Mouse (Mus musculus): ENCODE results near the gene Arf5.
A peak's percentile ranks its signal among the peaks of the same experiment; 100 is the strongest.

Arf5 gene

DNA sequence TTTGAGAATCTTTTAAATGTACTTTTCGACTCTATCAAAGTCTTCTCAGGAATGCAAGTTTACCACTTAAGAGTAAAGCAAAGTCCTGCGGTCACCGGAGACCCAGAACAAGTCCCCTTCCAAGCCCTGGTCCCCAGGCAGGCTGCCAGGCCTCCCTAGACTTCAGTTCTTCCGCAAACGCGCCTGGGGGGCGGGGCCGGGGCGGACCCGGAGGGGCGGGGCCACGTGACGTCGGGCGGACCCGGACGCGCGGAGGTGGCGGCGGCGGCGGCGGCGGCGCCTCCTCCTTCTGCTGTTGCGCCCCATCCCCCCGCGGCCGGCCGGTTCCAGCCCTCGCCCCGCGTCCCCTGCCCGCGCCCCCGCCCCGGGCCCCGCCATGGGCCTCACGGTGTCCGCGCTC is at the start of gene Arf5:
Gene Arf5 (plus strand): TSS at position 248 of the 400 bp plus-strand sequence.
- peak; percentile 90 to 91 for DNase-seq (ENCODE audit: low spot score in 2 of 2)

DNA sequence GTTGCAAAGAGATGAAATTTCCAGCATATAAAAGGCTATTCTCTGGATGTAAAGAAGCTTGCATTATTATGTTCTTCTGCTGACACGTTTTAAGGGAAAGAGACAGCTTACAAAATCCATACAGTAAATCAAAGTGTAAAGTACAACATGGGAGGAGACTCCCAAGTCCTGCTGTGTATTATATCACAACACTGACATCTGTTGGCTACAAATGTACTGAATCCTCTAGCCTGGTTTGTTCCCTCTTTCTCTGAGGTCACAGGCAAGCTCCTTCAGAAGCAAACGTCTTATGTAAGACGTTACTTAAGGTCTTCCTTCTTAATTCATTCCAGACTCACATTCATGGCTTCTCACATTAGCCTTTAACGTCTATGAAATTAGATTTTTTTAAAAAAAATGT is 41.4 kb upstream of the Arf5 start:
- DNase-seq (ENCODE audit: low spot score in 2 of 2), result no peak

DNA sequence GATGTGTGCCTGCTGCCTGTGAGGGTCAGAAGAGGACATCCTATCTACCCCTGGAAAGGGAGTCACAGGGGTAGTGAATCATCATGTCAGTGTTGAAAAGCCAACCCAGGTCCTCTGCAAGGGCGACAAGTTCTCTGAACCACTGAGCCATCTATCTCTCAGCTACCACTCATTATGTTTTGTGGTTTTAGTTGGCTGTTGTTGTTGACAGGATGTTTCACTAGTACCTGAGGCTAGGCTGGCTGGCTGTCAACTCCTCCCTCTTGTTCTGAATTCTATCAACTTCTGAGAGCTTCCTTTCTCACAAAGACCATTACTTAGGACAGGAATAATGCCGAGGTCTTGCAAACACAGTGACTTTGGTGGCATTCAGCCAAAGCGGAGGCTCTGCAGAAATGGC is 38.2 kb upstream of the Arf5 start:
- no peak for DNase-seq (ENCODE audit: low spot score in 2 of 2)

DNA sequence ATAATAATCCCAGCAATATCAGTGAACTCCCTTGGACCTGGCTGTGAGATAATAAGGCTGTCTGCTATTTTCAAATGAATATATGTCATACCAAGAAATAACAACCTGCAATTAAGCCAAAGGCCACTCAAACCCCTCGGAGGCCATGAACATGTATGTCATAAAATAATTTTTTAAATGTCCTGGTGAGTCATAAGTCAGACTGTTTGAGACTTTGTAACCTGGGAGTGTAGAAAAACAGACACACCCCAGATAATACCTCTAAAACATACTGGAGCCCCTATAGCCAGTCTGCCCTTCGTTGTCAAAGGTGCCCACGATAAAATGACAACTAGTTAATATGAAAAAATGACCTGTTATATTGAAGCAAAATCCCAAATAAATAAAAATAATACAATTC is 34.3 kb upstream of the Arf5 start:
- no peak for DNase-seq (ENCODE audit: low spot score in 2 of 2)

DNA sequence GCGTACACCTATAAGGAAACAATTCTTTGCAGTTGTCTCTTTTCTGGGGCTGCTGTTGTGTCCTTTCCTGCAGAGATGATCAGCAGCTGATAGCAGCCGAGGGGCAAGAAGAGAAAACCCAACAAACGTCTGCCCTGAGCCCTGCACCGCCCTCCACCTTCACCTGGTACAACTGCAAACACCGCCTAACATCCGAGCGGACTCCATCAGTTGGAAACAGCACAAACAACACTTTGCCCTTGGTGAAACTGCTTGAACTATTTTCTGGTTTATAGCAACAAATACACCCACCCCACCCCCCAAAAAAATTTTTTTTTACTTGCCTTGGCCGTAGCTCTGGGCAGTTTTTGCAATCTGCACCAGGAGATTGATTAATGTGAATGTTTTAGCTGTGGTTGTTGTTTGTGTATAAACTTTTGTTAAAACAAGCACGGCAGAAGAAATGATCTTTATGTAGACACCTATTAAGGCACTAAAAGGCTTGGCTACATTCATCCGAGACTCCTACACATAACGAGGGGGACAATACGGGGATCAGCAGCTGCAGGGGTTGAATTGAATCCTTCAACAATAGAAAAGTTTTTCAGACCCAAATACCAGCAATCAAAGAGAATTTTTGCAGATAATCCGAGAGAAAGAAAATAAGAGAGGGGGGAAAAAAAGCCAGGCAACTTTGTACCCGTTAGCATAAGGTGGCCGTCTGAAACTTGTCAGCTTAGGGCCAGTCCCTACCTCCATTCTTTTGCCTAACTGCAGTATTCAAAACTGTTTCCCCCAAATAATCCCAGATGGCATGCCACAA is 27.1 kb upstream of the Arf5 start:
- no peak for DNase-seq (ENCODE audit: low spot score in 2 of 2)

DNA sequence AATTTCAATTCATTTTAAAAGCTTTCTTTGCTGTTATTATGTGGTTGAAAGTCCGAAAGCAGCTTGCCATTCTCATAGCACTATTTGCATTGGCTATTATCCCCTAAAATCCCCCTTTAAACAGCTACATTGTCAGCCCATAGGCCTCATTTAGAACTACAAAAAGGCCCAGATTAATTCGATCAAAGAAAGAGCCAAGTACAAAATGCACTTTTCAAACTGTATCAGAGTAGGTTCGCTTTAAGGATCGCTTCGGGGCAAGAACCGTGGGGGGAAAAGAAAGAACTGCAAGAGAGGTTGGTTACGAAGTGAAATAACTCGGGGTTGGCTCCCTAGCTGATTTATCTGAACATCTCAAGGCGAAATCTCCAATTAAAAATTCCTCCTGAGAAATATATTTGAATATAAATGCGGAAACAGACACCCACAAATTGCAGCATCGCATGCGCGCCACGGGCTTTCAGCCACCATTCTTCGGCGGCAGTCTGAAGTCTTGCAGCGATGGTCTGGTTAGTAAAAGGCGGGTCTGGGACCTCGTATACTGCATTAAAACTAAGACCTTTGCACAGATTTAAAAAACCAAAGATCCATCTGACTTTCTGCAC is 26.4 kb upstream of the Arf5 start:
- peak; percentile 26 to 29 for DNase-seq (ENCODE audit: low spot score in 2 of 2)

DNA sequence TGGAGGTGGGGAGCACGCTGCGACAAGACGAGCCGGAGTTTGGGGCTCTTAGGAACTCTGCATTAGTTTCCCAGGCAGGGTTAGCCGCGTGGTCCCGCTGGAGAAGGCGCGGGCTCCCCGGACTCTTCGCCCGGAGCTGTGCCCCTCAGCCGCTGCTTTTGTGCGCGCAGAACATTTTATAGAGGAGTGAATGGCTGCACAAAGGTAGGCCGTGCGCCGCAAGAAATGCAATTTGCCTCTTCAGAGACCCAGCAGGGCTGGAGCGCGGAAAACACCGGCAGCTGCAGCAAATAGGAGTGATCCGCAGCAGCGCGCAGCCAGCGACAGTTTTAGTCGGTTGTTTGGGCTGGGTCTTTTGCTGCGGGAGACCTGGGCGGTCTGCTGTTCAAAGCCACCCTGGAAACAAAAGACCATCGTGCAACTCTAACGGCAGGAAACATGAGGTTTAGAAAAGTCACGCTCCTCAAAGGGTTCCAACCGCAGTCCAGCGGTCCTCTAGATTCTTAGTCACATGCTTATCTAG is 25.6 kb upstream of the Arf5 start, which contains the start of gene Zfp800:
Gene Zfp800 (minus strand): TSS at position 325 of the 523 bp plus-strand sequence.
- peak in 1 of 2 experiments; percentile 26 for DNase-seq (ENCODE audit: low spot score in 2 of 2)

DNA sequence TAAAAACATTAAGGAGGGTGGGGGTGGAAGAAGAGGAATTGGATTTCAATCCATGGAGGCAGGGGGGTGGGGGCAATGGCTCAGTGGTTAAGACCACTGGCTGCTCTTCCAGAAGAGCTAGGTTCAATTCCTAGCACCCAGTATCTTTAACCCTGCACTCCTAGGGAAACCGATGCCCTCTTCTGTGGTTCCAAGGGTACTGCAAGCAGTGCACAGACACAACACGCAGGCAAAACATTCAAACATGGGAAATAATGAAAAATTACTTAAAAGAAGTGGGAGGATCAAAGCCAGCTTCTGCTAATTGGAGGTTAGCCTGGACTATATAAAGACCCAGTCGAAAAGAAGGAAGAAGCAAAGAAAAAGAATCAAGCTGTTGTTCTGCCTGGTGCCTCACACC is 24.6 kb upstream of the Arf5 start:
- DNase-seq (ENCODE audit: low spot score in 2 of 2), result no peak

DNA sequence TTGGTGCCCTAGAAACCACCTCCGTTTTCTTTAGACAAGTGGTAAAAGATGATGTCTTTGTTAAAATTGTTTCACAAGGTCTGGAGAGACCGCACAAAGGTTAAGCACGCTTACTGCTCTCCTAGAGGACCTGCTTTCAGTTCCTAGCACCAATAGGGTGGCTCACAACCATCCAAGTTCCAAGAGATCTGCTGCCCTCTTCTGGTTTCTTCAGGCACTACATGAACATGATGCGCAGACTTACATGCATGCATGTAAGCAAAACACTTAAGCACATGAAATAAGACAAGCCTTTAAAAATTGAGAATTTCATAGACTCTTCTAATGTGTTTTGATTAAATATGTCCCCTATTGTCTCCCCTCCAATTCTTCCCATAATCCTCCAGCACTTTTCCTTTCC is 23.6 kb upstream of the Arf5 start:
- no peak for DNase-seq (ENCODE audit: low spot score in 2 of 2)

DNA sequence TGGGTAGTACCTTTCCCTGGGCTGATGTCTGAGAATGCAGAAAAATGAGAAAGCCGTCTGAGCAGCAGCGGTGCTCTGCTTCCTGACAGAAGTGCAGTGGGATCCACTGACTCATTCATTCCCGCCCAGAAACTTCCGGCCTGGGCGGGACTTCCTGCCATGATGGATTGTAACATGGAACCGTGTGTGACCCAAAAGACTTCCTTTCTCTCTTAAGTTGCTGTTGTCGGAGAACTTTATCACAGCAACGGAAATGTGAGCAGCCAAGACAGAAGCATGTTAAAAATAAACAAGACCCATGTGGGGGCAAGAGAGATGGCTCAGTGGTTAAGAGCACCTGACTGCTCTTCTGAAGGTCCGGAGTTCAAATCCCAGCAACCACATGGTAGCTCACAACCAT is 13.3 kb upstream of the Arf5 start:
- no peak for DNase-seq (ENCODE audit: low spot score in 2 of 2)

DNA sequence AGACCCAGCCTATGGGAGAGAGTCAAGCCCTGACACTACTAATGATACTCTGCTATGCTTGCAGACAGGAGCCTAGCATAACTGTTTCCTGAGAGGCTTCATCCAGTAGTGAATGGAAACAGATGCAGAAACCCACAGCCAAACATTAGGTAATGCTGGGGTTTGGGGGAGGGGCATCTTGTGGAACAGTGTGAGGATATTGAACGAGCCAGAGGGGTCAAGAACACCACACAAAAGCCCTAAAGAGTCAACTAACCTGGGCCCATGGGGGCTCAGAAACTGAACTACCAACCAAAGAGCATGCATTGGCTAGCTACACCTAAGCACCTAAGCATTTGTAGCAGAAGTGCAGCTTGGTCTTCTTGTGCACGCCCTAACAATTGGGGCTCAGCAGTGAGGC is 12.1 kb upstream of the Arf5 start:
- DNase-seq (ENCODE audit: low spot score in 2 of 2), result no peak

DNA sequence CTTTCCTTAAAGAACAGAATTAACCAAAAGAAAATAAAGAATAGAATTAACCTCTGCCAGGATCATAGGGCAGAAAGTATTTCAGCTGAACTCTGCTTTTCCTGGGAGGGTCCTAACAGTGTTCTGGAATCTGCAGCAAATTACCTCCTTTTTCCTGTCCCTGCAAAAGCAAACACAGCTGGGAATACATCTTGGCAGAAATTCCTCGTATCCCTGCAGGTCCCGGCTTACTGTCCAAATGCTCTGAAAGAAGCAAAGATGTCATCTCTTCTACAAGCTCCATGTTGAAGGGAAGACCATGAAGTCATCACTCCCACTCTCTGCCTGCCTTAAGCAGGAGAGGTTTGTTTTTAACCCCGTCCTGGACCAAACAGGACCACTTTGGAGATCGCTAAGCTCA is 6.4 kb upstream of the Arf5 start:
- DNase-seq (ENCODE audit: low spot score in 2 of 2), result no peak

DNA sequence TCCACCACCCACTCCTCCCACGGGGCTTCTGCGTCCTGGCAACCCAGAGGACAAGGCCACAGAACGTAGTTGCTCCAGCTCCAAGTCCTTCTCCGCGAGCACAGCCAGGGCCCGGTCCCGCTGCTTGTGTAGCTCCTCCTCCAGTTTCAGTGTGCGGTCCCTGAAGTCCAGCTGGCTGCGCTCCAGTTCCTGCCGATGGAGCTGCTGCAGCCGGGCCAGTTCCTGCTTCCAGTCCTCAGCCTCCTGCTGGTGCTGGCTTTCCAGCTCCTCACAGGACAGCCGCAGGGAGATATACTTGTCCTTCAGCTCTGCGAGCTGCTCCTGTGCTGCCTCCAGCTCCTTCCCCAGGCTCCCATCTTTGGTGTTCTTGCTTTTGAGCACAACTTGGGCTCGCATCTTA is 4.9 kb upstream of the Arf5 start:
- DNase-seq (ENCODE audit: low spot score in 2 of 2), result peak; percentile 38 to 44

DNA sequence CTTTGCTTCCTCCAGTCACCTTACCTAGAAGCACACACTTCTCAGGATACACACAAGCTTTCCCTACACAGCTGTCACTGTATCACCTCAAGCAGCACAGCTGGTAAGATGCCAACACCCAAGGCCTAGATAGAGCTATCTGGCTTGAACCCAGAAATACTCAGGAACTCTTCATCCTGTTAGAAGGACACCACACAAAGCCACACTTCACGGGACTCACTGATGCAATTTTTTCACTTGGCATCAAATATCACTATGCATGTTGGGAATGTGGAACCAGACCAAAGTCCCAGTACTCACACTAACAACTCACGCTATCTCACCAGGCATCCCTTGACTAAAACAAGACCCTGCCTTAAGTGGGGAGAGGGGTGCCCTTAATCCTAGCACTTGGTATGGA is 3.7 kb upstream of the Arf5 start:
- no peak for DNase-seq (ENCODE audit: low spot score in 2 of 2)

DNA sequence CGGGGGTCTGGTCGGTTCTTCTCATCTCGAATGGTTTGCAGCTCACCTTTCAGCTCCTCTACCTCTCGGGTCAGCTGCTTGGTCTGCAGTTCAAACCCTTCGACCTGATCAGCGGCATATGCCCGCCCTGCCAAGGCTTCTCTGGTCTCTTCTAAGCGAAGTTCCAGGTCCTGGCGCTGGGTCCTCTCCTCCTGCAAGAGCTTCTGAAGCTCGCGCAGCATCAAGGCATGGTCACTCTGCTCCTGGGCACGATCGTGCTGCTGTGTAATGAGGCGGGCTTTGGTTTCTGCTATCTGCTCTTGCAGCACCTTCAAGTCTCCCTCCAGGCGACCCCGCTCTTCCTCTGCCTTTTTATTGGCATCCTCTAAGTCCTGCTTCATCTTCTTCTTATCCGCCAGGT is 3.0 kb upstream of the Arf5 start:
- no peak for DNase-seq (ENCODE audit: low spot score in 2 of 2)

DNA sequence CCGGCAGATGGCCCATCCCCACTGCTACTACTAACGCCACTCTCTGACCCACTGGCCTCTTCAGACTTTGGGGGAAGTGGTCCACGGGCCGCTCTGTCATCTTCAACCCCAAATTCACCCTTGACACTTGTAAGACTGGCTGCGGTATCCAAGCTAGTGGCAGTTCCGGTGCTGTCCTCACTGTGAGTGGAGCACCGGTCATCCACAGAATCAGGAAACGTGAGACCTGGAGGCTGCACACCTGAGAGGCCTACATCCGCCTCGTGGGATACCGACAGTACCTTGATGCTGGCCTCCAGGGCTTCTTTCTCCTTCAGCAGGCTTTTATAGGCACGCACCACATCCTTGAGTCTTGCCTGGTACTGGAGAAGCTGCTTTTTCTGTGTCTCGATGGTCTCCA is 2.5 kb upstream of the Arf5 start:
- no peak for DNase-seq (ENCODE audit: low spot score in 2 of 2)

DNA sequence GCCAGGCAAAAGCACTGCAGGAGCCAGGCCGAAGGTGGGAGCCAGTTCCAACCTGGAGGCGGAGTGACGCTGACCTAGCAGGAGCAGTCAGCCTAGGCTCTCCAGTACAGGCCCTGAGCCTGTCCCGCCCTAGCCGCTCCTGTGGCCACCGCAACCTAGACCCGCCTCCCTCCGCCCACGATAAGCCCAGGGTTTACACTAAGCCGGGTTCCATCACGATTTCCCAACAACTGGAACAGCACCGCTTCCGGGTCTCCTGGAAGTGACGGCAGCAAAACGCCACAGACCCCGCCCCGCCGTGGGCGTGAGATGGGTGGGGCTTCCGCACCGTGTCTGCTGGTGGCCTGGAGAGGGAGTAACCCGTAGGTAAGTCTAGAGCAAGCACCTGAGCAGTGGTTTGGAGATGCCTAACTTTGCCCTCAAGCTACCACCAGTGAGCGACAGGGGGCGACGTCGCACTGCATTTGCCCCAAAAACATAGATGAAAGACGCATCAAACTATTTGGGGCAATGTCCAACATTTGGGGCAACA is 1.8 kb upstream of the Arf5 start:
- peak; percentile 93 to 95 for DNase-seq (ENCODE audit: low spot score in 2 of 2)

DNA sequence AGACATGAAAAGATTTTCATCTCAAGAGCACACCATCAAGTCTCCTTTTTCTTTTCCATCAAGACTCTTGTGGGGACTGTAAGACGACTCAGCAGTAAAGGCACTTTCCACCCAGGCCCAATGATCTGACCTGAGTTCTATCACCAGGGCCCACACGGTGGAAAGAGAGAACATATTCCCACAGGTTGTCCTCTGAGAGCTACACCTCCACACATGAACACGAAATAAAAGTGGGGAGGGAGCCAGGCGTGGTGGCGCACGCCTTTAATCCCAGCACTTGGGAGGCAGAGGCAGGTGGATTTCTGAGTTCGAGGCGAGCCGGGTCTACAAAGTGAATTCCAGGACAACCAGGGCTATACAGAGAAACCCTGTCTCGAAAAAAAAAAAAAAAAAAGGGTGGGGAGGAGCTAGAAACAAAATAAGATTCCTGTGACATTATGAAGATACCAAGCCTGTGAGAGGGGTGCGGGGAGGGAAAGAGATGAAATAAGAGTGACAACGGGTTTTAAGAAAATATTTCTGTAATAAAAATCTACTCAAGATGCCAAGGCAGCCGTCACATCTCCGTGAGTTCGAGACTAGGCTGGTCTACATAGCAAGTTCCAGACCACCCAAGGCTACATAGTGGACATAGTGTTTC is 589 bp upstream of the Arf5 start:
- DNase-seq (ENCODE audit: low spot score in 2 of 2), result no peak

DNA sequence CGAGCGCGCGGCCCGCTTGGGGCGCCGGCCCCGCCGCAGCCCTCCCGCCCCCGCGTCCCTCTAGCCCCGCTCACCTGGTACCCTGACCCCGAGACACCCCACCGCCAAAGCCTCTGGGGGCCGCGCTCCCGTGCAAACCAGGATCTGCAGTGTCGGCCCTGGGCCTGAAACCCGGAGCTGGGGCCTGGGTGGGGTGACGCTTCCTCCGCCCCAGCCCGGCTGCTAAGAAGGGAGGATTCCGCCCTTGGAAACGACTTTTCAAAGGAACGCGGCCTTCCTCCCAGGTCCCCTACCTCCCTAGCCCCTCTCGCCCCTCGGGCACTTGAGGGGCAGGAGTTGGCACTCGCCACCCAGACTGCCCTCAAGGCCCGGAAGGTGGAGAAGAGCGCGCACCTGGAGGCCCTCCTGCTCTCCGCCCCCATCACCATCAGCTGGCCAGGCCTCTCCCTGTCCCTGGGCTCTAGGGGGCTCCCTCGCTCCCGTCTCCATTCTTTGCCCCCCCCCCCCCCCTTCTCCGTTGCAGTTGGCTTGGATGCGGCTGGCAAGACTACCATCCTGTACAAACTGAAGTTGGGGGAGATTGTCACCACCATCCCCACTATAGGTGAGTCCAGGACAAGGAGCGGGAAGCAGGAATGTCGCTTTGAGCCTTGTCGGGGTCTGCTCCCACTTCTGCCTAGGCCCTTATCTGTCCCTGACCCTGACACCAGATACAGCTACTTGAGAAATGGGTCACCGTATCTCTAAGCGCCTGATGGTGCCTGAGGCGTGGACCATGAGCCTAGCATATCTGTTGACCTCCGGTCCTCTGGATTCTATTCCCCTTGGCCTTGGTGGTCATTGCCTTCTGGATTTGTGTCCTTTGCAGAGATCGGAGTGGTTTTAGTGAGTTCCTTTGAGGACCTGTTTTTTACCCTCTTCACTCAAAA is 671 bp downstream of the Arf5 start:
- peak; percentile 53 to 59 for DNase-seq (ENCODE audit: low spot score in 2 of 2)

DNA sequence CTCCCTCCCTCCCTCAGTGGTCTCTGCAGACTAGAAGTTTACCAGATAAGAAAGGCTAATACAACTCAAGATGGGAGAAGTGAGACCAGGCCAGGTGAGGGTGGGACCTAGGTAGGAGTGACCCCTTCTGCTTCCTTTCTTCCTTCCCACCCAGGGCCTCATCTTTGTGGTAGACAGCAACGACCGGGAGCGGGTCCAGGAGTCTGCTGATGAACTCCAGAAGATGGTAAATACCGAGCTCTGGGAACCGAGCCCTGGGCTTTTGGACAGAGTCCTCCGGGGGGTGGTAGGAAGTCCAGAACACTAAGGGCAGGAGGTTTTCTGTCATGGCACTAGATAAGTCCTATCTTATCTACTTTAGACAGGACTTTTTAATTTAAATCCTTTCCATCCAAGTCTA is 1.7 kb downstream of the Arf5 start:
- no peak for DNase-seq (ENCODE audit: low spot score in 2 of 2)

DNA sequence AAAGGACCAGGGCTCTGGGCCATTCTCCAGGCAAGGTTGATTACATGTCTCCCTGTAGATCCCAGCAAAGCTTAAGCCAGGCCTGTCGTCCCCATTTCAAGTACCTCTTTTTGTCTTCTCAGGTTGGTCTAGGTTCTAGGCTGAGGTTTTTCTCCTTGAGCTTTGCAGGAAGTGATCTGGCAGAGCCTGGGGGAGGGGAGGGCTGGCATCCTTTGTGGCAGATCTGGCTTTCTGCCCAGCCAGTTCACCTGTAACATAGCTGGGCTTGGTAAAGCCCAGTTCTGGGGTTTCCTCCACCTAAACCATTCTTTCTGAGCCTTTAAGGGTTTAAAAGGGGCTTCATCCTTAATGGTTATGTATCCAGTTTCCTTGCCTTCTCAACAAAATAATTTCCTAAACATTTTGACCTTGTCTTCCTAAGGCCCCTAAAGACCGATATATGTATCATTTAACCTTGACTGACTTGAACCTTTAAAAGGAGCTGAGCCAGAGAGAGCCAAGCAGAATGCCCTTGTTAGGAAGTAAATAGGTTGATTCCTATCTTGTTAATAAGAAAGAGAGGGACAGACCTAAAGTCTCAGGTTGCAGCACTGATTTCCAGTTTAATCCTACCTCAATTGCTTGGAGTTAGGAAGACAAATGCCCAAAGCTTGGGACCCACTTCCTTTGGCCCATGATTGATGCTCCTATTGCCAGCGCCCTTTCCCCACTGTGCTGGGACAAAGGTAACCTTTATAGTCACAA is 3.9 kb downstream of the Arf5 start, which contains the start of gene Fscn3:
Gene Fscn3 (plus strand): TSS at position 694 of the 744 bp plus-strand sequence.
- DNase-seq (ENCODE audit: low spot score in 2 of 2), result no peak

All from right cerebral cortex, adult 2 months (tissue).